Mouse (Mus musculus): ENCODE results near the gene Sh3bp4. TPM values are rescaled to one million over a fixed set of nuclear protein-coding genes. Genes with fewer than 3 reads are reported as not detected.

Sh3bp4 gene
- polyA plus RNA-seq, 1 experiment, result 3.6 TPM

DNA sequence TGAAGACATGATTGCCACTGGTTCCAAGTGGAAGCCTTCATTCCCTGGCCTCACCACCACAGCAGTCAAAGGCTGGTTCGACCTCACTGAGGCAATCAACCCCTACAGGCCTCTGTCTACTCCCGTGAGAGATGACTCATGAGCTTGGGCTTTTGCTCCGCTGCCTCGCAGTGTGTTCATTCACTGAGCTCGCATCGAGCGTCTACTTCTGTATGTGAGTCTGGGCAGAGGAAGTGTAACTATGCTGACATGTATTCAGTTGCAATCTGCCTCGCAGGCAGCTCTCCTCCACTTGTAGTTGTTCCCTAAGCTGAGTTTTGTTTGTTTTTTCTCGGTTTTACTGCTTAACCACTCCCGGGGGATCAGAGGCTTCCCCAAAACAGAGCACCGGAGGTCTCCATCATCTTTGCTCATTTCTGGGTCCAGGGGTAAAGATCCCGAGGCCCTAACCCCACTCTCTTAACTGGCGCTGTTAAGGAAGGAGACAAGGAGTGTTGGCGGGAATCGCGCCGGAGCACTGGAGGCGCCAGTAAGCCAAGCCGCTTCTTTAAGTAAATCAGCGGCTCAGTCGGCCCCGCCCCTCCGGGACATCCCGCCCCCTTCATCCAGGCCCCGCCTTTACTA is 624 bp upstream of the Sh3bp4 start:
- TF ChIP-seq POLR2A (IDR thresholded peaks at IDR 0.05; ENCODE audit: low read depth, low read length) (peak; percentile 17; the same call in 1 of the 2 replicates), CTCF (IDR thresholded peaks at IDR 0.05; ENCODE audit: extremely low read depth, insufficient read depth, insufficient read length, insufficient replicate concordance) (no peak)
- Histone ChIP-seq H3K27me3 (ENCODE audit: control insufficient read depth, insufficient read depth, low read length) (peaks cover 4% of the 10 kb centered on the region), H3K27ac (ENCODE audit: insufficient read depth, low read length) (peak overlapping the region; percentile 14; the same call in 1 of the 2 replicates), H3K36me3 (ENCODE audit: control insufficient read depth, insufficient read depth, low read length) (no peaks in the 10 kb centered on the region), H3K4me1 (ENCODE audit: control insufficient read depth, insufficient read depth, insufficient read length) (no peaks in the 10 kb centered on the region; the same call in 1 of the 2 replicates), H3K4me3 (ENCODE audit: extremely low read depth, insufficient read depth, insufficient read length) (peak overlapping the region; percentile 59)
- under 1% methylated on average over 25 of the region's 25 CpGs for WGBS
- peak in 1 of 2 experiments; percentile 21 for DNase-seq (ENCODE audit: low read depth in 1 of 2, low spot score in 2 of 2)

DNA sequence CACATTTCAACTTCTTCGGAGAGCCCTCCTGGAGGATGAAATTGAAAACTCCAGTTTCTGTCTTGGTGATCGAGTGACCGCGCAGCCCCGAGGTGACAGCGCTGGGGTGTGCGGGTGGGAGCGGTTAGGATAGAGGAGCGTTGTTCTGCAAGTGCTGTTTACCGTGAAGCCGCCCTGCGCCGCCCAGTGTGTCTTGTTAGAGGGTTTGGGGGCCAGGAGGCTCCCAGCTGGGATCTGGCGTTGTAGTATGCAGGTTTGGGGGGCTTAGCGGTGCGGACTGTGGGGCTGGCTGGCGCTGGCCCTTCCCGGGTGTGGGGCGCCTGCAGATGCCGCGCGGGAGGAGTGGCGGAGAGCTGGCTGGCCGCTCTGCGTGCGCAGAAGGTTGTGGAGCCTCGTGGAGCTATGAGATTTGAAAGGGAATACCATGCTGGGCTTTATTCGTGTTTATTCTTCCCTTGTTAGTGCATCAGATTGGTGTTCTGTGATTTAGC is 701 bp downstream of the Sh3bp4 start:
- Histone ChIP-seq H3K27ac (ENCODE audit: insufficient read depth, low read length) (no peak overlapping the region), H3K4me3 (ENCODE audit: extremely low read depth, insufficient read depth, insufficient read length) (peak overlapping the region; percentile 59; the same call in 1 of the 2 replicates), H3K4me1 (ENCODE audit: control insufficient read depth, insufficient read depth, insufficient read length) (no peaks in the 10 kb centered on the region; the same call in 1 of the 2 replicates), H3K36me3 (ENCODE audit: control insufficient read depth, insufficient read depth, low read length) (no peaks in the 10 kb centered on the region), H3K27me3 (ENCODE audit: control insufficient read depth, insufficient read depth, low read length) (peaks cover 4% of the 10 kb centered on the region)
- no peak for TF ChIP-seq POLR2A (IDR thresholded peaks at IDR 0.05; ENCODE audit: low read depth, low read length)
- no peak for DNase-seq (ENCODE audit: low read depth in 1 of 2, low spot score in 2 of 2)
- 3% methylated on average over 28 of the region's 28 CpGs for WGBS

GRCm38 (mm10) chr1:89071371-89072142 is 1.3 kb downstream of the Sh3bp4 start:
- peaks cover 4% of the 10 kb centered on the region for H3K27me3 ChIP-seq (ENCODE audit: control insufficient read depth, insufficient read depth, low read length)
- WGBS, result 45% methylated on average over 15 of the region's 15 CpGs
- DNase-seq (ENCODE audit: low read depth in 1 of 2, low spot score in 2 of 2), result no peak
- no peaks in the 10 kb centered on the region for H3K36me3 ChIP-seq (ENCODE audit: control insufficient read depth, insufficient read depth, low read length)
- no peak overlapping the region for H3K27ac ChIP-seq (ENCODE audit: insufficient read depth, low read length)
- no peaks in the 10 kb centered on the region; the same call in 1 of the 2 replicates for H3K4me1 ChIP-seq (ENCODE audit: control insufficient read depth, insufficient read depth, insufficient read length)
- H3K4me3 ChIP-seq (ENCODE audit: extremely low read depth, insufficient read depth, insufficient read length), result 0 out of 2 replicates have a peak overlapping the region, but pooled peaks have one; percentile 59
- TF ChIP-seq POLR2A (IDR thresholded peaks at IDR 0.05; ENCODE audit: low read depth, low read length), result no peak

DNA sequence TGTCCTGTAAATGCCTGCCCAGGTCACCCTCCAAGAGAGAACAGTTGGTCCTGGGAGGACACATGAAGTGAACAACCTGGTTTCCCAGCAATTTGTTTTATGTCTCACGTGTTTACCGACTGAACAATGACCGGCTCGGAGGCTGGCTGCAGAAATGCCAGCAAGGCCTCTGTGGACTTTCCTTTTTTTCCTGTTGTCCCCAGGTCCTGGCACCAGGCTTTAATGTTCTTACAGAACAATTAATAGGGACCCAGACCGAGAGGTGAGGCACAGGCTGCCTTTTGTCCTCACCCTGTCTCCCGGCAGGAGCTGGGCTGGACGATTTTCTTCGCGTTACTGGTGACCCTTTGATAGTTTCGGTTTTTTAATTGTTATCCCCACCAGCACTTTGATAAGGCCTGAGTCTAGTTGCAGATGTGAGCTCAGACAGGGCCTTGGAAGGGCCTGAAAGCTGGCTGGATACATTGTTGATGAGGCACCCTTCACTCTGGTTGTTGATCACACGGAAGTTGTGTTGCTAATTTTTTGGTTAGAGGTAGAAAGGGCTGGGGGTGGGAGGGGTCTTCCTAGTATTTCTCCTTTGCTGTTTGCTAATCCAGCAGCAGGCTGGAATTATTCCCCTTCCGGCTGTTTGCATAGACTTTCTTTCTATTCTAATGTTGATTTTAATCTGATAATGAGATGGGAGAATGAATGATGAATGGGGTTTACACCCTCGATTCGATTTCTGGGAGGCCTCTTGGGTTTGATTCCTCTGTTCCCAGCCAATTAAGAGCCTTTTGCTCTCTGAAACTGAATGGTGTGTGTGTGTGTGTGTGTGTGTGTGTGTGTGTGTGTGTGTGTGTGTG is 2.2 kb downstream of the Sh3bp4 start:
- Histone ChIP-seq H3K27ac (ENCODE audit: insufficient read depth, low read length) (no peak overlapping the region), H3K4me3 (ENCODE audit: extremely low read depth, insufficient read depth, insufficient read length) (no peak overlapping the region), H3K27me3 (ENCODE audit: control insufficient read depth, insufficient read depth, low read length) (peaks cover 4% of the 10 kb centered on the region), H3K36me3 (ENCODE audit: control insufficient read depth, insufficient read depth, low read length) (no peaks in the 10 kb centered on the region), H3K4me1 (ENCODE audit: control insufficient read depth, insufficient read depth, insufficient read length) (no peaks in the 10 kb centered on the region; the same call in 1 of the 2 replicates)
- TF ChIP-seq CTCF (IDR thresholded peaks at IDR 0.05; ENCODE audit: extremely low read depth, insufficient read depth, insufficient read length, insufficient replicate concordance), result no peak
- TF ChIP-seq POLR2A (IDR thresholded peaks at IDR 0.05; ENCODE audit: low read depth, low read length), result no peak
- DNase-seq (ENCODE audit: low read depth in 1 of 2, low spot score in 2 of 2), result no peak
- 86% methylated on average over 14 of the region's 14 CpGs for WGBS

- no peak overlapping the region for H3K4me3 ChIP-seq (ENCODE audit: extremely low read depth, insufficient read depth, insufficient read length)
- H3K27ac ChIP-seq (ENCODE audit: insufficient read depth, low read length), result no peak overlapping the region
- H3K4me1 ChIP-seq (ENCODE audit: control insufficient read depth, insufficient read depth, insufficient read length), result no peaks in the 10 kb centered on the region; the same call in 1 of the 2 replicates
- H3K36me3 ChIP-seq (ENCODE audit: control insufficient read depth, insufficient read depth, low read length), result no peaks in the 10 kb centered on the region
- WGBS, result 90% methylated on average over 5 of the region's 5 CpGs
- peaks cover 4% of the 10 kb centered on the region for H3K27me3 ChIP-seq (ENCODE audit: control insufficient read depth, insufficient read depth, low read length)
- TF ChIP-seq POLR2A (IDR thresholded peaks at IDR 0.05; ENCODE audit: low read depth, low read length) (no peak), CTCF (IDR thresholded peaks at IDR 0.05; ENCODE audit: extremely low read depth, insufficient read depth, insufficient read length, insufficient replicate concordance) (no peak)
- no peak for DNase-seq (ENCODE audit: low read depth in 1 of 2, low spot score in 2 of 2)
Observed at GRCm38 (mm10) chr1:89073291-89073846, 3.2 kb downstream of the Sh3bp4 start.

DNA sequence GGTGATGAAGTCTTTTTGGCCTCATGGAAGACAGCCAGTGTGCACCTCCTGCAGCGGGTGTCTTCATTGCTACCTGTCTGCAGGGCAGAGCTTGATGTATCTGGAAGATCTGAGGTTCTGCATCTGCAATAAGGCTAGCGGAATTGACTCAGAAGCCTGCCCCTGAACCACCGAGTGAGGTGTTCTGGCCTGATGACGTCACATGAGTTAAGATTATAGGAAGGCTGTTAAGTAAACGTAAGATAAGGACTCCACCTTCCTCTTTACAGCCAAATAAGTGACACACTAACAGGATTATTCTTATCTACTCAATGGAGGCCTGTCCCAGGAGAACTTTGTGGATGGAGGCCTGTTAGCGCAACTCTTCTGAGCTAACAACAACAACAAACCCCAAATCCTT is 4.5 kb downstream of the Sh3bp4 start:
- WGBS, result 71% methylated on average over 6 of the region's 6 CpGs
- Histone ChIP-seq H3K36me3 (ENCODE audit: control insufficient read depth, insufficient read depth, low read length) (no peaks in the 10 kb centered on the region), H3K4me1 (ENCODE audit: control insufficient read depth, insufficient read depth, insufficient read length) (no peaks in the 10 kb centered on the region; the same call in none of the 2 replicates), H3K4me3 (ENCODE audit: extremely low read depth, insufficient read depth, insufficient read length) (no peak overlapping the region), H3K27me3 (ENCODE audit: control insufficient read depth, insufficient read depth, low read length) (peaks cover 4% of the 10 kb centered on the region), H3K27ac (ENCODE audit: insufficient read depth, low read length) (no peak overlapping the region)
- TF ChIP-seq POLR2A (IDR thresholded peaks at IDR 0.05; ENCODE audit: low read depth, low read length) (no peak), CTCF (IDR thresholded peaks at IDR 0.05; ENCODE audit: extremely low read depth, insufficient read depth, insufficient read length, insufficient replicate concordance) (no peak)
- no peak for DNase-seq (ENCODE audit: low read depth in 1 of 2, low spot score in 2 of 2)
